Mouse (Mus musculus): ENCODE results near the gene Mpv17l. TPM values are rescaled to one million over a fixed set of nuclear protein-coding genes. Genes with fewer than 3 reads are reported as not detected.
"Not testable (repeated sequence)": the region's sequence is repeated elsewhere in the genome, so short reads cannot be mapped to it uniquely, and the experiment has no call there.

The Mpv17l gene
- total and polyA plus RNA-seq, 3 experiments = 0.51 to 1.3 (median 0.69) TPM

DNA sequence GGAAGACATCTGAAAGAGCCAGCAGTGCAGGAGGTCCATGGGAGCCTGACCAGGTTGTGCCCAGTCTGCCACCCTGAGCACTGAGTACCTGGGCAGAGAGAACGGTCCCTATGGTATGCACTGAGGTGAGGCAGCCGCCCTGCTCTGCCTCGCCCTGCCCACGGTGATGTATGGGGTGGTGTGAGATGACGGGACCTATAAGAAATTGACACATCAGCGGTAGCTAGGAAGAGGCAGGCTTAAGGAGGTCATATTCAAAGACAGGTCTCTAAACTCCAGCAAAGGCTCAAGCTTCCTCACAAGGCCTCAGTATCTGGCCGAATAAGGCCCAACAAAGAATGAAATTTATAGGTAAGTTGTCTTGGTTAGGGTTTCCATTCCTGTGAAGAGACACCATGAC is 18.8 kb downstream of the Mpv17l start:
- Histone ChIP-seq H3K9ac (ENCODE audit: insufficient read depth, low read depth) (no peak overlapping the region), H3K36me3 (replicated peaks in 1 of 2; ENCODE audit: control insufficient read depth in 1 of 2, insufficient read depth in 1 of 2, low read length in 1 of 2) (peaks cover 0 to 10% of the 10 kb centered on the region in 2 experiments), H3K27ac (ENCODE audit: insufficient read depth, low read depth) (no peak overlapping the region), H3K4me2 (ENCODE audit: insufficient read depth, low read depth, poor library complexity, severe bottlenecking) (no peak overlapping the region), H3K4me3 (replicated peaks in 1 of 3; ENCODE audit: low read depth in 2 of 3, low read length in 2 of 3, poor library complexity in 1 of 3) (no peak overlapping the region), H3K9me3 (replicated peaks; ENCODE audit: low read length) (peaks cover 12% of the 10 kb centered on the region), H3K79me2 (replicated peaks; ENCODE audit: control insufficient read depth, extremely low read depth, insufficient read depth, poor library complexity, severe bottlenecking) (no peaks in the 10 kb centered on the region), H3K27me3 (replicated peaks) (no peaks in the 10 kb centered on the region), H3K4me1 (ENCODE audit: control insufficient read depth in 1 of 2, insufficient read depth in 2 of 2) (peaks cover 0 to 4% of the 10 kb centered on the region in 2 experiments; a peak in 1 of 4 replicates)
- dilution Hi-C loops (cut with MboI; ENCODE audit: extremely low pct_ligation_motif_present, extremely low pct_unique_long_range_greater_than_20kb, low sequenced_read_pairs) = no loop called here
- in situ Hi-C loops (cut with MboI; ENCODE audit: low pct_ligation_motif_present, low pct_unique_long_range_greater_than_20kb, low sequenced_read_pairs) = no loop called here
- peak; percentile 33 for DNase-seq (ENCODE audit: extremely low read depth)
- TF ChIP-seq CHD2 (IDR thresholded peaks at IDR 0.05; ENCODE audit: low read length) = 0 out of 2 replicates have a peak, but pooled peaks have one; percentile 21
- TF ChIP-seq USF2 (conservative IDR thresholded peaks at IDR 0.05; ENCODE audit: low read depth, low read length) = no peak

DNA sequence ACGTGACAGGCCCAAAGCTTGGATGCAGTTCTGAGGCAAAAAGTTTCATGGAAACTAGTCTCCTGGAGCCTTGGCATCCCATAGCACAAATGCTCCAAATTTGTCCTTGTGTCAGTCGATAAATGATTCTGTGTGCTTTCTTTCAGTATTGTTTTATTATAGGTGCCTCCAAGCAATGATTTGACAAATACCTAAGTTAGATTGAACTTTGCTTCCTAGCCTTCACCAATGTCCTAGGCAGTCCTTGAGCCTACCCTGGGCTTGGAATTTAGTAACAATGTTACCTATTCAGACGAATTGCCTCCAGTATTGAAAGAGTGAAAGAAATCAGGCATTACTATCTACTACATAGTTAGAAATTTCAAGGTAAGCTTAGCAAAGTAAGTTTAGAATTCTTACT is 19.5 kb downstream of the Mpv17l start:
- H3K4me1 ChIP-seq (ENCODE audit: control insufficient read depth in 1 of 2, insufficient read depth in 2 of 2); H3K4me2 ChIP-seq (ENCODE audit: insufficient read depth, low read depth, poor library complexity, severe bottlenecking); H3K36me3 ChIP-seq (replicated peaks in 1 of 2; ENCODE audit: control insufficient read depth in 1 of 2, insufficient read depth in 1 of 2, low read length in 1 of 2); H3K4me3 ChIP-seq (replicated peaks in 1 of 3; ENCODE audit: low read depth in 2 of 3, low read length in 2 of 3, poor library complexity in 1 of 3); dilution Hi-C loops (cut with MboI; ENCODE audit: extremely low pct_ligation_motif_present, extremely low pct_unique_long_range_greater_than_20kb, low sequenced_read_pairs); H3K27ac ChIP-seq (ENCODE audit: insufficient read depth, low read depth); DNase-seq (ENCODE audit: extremely low read depth); H3K79me2 ChIP-seq (replicated peaks; ENCODE audit: control insufficient read depth, extremely low read depth, insufficient read depth, poor library complexity, severe bottlenecking); H3K9ac ChIP-seq (ENCODE audit: insufficient read depth, low read depth); in situ Hi-C loops (cut with MboI; ENCODE audit: low pct_ligation_motif_present, low pct_unique_long_range_greater_than_20kb, low sequenced_read_pairs); H3K27me3 ChIP-seq (replicated peaks): not testable (repeated sequence)
- peaks cover 11% of the 10 kb centered on the region for H3K9me3 ChIP-seq (replicated peaks; ENCODE audit: low read length)

DNA sequence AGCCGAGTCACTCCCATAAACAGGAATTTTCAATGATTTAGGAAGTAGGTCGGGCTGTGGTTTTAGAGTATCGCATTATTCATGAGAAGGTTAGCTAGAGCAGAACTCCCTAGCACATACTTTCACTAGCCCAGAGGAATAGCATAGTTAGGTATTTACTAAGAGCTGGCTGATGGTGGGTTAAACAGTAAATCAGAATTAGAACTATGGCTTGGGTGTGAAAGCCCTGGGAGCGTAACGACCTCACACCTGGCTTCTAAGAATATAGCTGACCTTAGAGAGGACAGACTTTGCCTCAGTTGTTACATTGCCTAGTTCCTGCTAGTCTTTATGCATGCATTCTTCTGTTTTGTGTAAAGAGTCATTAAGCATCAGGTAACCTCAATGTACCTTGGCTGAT is 20.0 kb downstream of the Mpv17l start:
- H3K4me1 ChIP-seq (ENCODE audit: control insufficient read depth in 1 of 2, insufficient read depth in 2 of 2); H3K27me3 ChIP-seq (replicated peaks); H3K36me3 ChIP-seq (replicated peaks in 1 of 2; ENCODE audit: control insufficient read depth in 1 of 2, insufficient read depth in 1 of 2, low read length in 1 of 2); H3K27ac ChIP-seq (ENCODE audit: insufficient read depth, low read depth); H3K4me3 ChIP-seq (replicated peaks in 1 of 3; ENCODE audit: low read depth in 2 of 3, low read length in 2 of 3, poor library complexity in 1 of 3); H3K79me2 ChIP-seq (replicated peaks; ENCODE audit: control insufficient read depth, extremely low read depth, insufficient read depth, poor library complexity, severe bottlenecking); dilution Hi-C loops (cut with MboI; ENCODE audit: extremely low pct_ligation_motif_present, extremely low pct_unique_long_range_greater_than_20kb, low sequenced_read_pairs); in situ Hi-C loops (cut with MboI; ENCODE audit: low pct_ligation_motif_present, low pct_unique_long_range_greater_than_20kb, low sequenced_read_pairs); H3K9ac ChIP-seq (ENCODE audit: insufficient read depth, low read depth); H3K4me2 ChIP-seq (ENCODE audit: insufficient read depth, low read depth, poor library complexity, severe bottlenecking); H3K9me3 ChIP-seq (replicated peaks; ENCODE audit: low read length); DNase-seq (ENCODE audit: extremely low read depth): not testable (repeated sequence)

DNA sequence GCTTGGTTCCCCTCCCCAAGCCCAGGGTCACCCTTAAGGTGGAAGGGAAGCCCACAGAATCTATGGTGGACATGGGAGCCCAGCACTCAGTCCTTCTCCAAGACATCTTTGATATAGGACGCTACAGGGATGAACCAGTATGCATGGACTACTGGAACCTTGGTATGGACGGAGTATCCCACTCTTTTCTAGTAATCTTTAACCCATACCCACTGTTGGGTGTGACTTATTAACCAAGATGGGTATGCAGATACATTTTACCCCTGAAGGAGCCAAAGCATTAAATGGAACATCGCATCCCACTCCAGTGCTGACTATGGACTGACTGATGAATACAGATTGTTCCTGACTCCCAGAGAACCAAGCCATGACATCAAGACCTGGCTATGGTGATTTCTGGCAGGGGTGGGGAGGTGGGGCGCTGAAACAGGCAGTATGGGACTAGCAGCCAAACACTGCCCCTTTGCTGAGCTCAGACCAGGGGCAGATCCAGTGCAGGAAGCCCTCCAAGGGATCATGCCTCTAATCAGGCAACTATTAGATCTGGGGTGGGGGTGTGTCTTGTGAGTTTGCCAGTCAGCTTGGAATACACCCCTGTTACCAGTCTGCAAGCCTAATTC is 24.6 kb downstream of the Mpv17l start:
- no peaks in the 10 kb centered on the region for H3K9me3 ChIP-seq (replicated peaks; ENCODE audit: low read length)
- H3K9ac ChIP-seq (ENCODE audit: insufficient read depth, low read depth) = no peak overlapping the region
- H3K4me2 ChIP-seq (ENCODE audit: insufficient read depth, low read depth, poor library complexity, severe bottlenecking) = no peak overlapping the region
- in situ Hi-C loops (cut with MboI; ENCODE audit: low pct_ligation_motif_present, low pct_unique_long_range_greater_than_20kb, low sequenced_read_pairs) (no loop called here), dilution Hi-C loops (cut with MboI; ENCODE audit: extremely low pct_ligation_motif_present, extremely low pct_unique_long_range_greater_than_20kb, low sequenced_read_pairs) (no loop called here)
- no peaks in the 10 kb centered on the region for H3K4me1 ChIP-seq (ENCODE audit: control insufficient read depth in 1 of 2, insufficient read depth in 2 of 2)
- no peaks in the 10 kb centered on the region for H3K27me3 ChIP-seq (replicated peaks)
- no peak for TF ChIP-seq POLR2A (IDR thresholded peaks at IDR 0.05; ENCODE audit: low read depth, low read length)
- TF ChIP-seq ELF1 (IDR thresholded peaks at IDR 0.05; ENCODE audit: low read depth, low read length) = no peak
- TF ChIP-seq NELFE (IDR thresholded peaks at IDR 0.05; ENCODE audit: low read depth, low read length) = no peak
- no peak for TF ChIP-seq USF1 (IDR thresholded peaks at IDR 0.05; ENCODE audit: low read depth, low read length)
- no peak for TF ChIP-seq IRF4 (IDR thresholded peaks at IDR 0.05; ENCODE audit: low read depth, low read length)
- TF ChIP-seq CHD2 (IDR thresholded peaks at IDR 0.05; ENCODE audit: low read length) = no peak
- TF ChIP-seq UBTF (IDR thresholded peaks at IDR 0.05; ENCODE audit: low read depth, low read length) = no peak
- no peak for TF ChIP-seq NRF1 (IDR thresholded peaks at IDR 0.05; ENCODE audit: low read depth, low read length)
- TF ChIP-seq MAZ (IDR thresholded peaks at IDR 0.05; ENCODE audit: low read depth, low read length) = no peak
- no peak for TF ChIP-seq ZNF384 (IDR thresholded peaks at IDR 0.05; ENCODE audit: low read depth, low read length)
- TF ChIP-seq TCF12 (IDR thresholded peaks at IDR 0.05; ENCODE audit: low read depth, low read length) = no peak
- no peak for TF ChIP-seq MEF2A (IDR thresholded peaks at IDR 0.05; ENCODE audit: borderline replicate concordance, low read depth, low read length)
- TF ChIP-seq PAX5 (IDR thresholded peaks at IDR 0.05; ENCODE audit: low read length) = no peak
- no peak for TF ChIP-seq POLR2AphosphoS2 (IDR thresholded peaks at IDR 0.05; ENCODE audit: low read depth, low read length)
- TF ChIP-seq EP300 (IDR thresholded peaks at IDR 0.05; ENCODE audit: low read length) = no peak
- no peak for TF ChIP-seq RCOR1 (conservative IDR thresholded peaks at IDR 0.05; ENCODE audit: low read depth, low read length)
- TF ChIP-seq HCFC1 (IDR thresholded peaks at IDR 0.05; ENCODE audit: low read depth, low read length) = no peak
- H3K27ac ChIP-seq (ENCODE audit: insufficient read depth, low read depth) = no peak overlapping the region
- no peak overlapping the region for H3K4me3 ChIP-seq (replicated peaks in 1 of 3; ENCODE audit: low read depth in 2 of 3, low read length in 2 of 3, poor library complexity in 1 of 3)
- H3K36me3 ChIP-seq (replicated peaks in 1 of 2; ENCODE audit: control insufficient read depth in 1 of 2, insufficient read depth in 1 of 2, low read length in 1 of 2) = peaks cover 0 to 5% of the 10 kb centered on the region in 2 experiments
- DNase-seq (ENCODE audit: extremely low read depth) = no peak
- no peaks in the 10 kb centered on the region for H3K79me2 ChIP-seq (replicated peaks; ENCODE audit: control insufficient read depth, extremely low read depth, insufficient read depth, poor library complexity, severe bottlenecking)

All from CH12.LX (cell line).